Mouse (Mus musculus) liver, embryonic 14.5 days (tissue): ENCODE data around the gene Olfr1192-ps1.

ENCODE experiments used
- CTCF ChIP-seq: IDR thresholded peaks from 2 replicates; pipeline ENCODE4 v1.5.1; 2016; ENCODE audit warnings: antibody characterized with exemption, low read depth, control low read depth
- EP300 ChIP-seq: IDR thresholded peaks from 2 replicates; pipeline ENCODE4 v1.6.1; 2016; ENCODE audit warnings: antibody characterized with exemption, low read depth

GRCm38 (mm10) chr2:88648209-88648608 lies at the start of gene Olfr1192-ps1:
- TF ChIP-seq EP300 (no peak), CTCF (no peak)
